Mouse (Mus musculus) embryonic facial prominence, embryonic 15.5 days (tissue): ENCODE data around the gene Ghitm. TPM values are rescaled to one million over a fixed set of nuclear protein-coding genes. Genes with fewer than 3 reads are reported as not detected.
A peak's percentile ranks its signal among the peaks of the same experiment; 100 is the strongest.

Experiments used
- ATAC-seq: fragments of 200-750 bp; cut with Nextera tagmentation; 2 replicates; pipeline ENCODE4 v1.8.0; 2017; ENCODE audit warnings: low read depth, moderate TSS enrichment; ENCODE audit not compliant: insufficient number of reproducible peaks, low FRiP score, low TSS enrichment
- H3K27ac ChIP-seq: fragments of 300-500 bp; sonication (generic); replicated peaks from 2 replicates; pipeline ENCODE4 v1.5.1; 2015; ENCODE audit warnings: mild to moderate bottlenecking, inconsistent platforms
- H3K27me3 ChIP-seq: fragments of 300-500 bp; sonication (generic); 2 replicates; pipeline ENCODE4 v1.6.1; 2015; ENCODE audit warnings: inconsistent platforms
- H3K36me3 ChIP-seq: fragments of 300-500 bp; sonication (generic); 2 replicates; pipeline ENCODE4 v1.6.1; 2015; ENCODE audit warnings: mild to moderate bottlenecking, inconsistent platforms
- H3K4me1 ChIP-seq: fragments of 300-500 bp; sonication (generic); 2 replicates; pipeline ENCODE4 v1.6.1; 2015; ENCODE audit warnings: inconsistent platforms
- H3K4me2 ChIP-seq: fragments of 300-500 bp; sonication (generic); replicated peaks from 2 replicates; pipeline ENCODE4 v1.6.1; 2015; ENCODE audit warnings: mild to moderate bottlenecking, inconsistent platforms
- H3K4me3 ChIP-seq: fragments of 300-500 bp; sonication (generic); replicated peaks from 2 replicates; pipeline ENCODE4 v1.5.1; 2015; ENCODE audit warnings: mild to moderate bottlenecking, inconsistent platforms
- H3K9ac ChIP-seq: fragments of 300-500 bp; sonication (generic); 2 replicates; pipeline ENCODE4 v1.6.1; 2015; ENCODE audit warnings: inconsistent platforms
- H3K9me3 ChIP-seq: fragments of 300-500 bp; sonication (generic); replicated peaks from 2 replicates; pipeline ENCODE4 v1.6.1; 2016; ENCODE audit warnings: inconsistent platforms
- WGBS: fragments of 180-500 bp; shearing (Covaris S2); methylation state at CpG from one replicate; pipeline ENCODE4 v1.1.7; 2015; 5-methylcytosine and 5-hydroxymethylcytosine counted together
- polyA plus RNA-seq: library from polyadenylated mRNA; unstranded; fragments of >200 nt; fragmentation: Nextera tagmentation; extraction: Ambion mirVana; gene quantifications from 2 replicates; pipeline ENCODE4 v1.2.1, GENCODE M21; 2015

Gene Ghitm
- polyA plus RNA-seq, 1 experiment from 2014 or later: 188 TPM

DNA sequence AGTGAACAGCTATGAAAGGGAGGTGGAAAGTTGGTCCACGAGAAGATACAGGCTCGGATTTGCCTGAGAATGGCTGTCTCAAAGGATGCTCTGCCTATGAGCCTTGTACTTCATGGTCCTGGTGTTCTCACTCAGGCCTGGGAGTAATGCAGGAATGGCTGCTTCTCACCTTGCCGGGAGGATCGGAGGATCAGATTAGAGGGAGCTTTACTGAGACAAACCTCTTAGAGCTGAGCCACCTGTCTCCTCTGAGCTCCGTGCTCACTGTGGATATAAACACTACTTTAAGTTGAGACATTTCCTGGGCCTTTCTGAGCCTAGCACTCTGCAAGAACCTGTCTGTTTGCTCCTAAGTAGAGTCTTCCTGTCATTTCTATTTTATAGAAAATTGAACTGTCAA, 33.5 kb downstream of the Ghitm start:
- WGBS: 63% methylated on average over 5 of the region's 5 CpGs
- H3K27ac ChIP-seq: no peak overlapping the region
- peaks cover 10% of the 10 kb centered on the region for H3K4me1 ChIP-seq
- H3K4me2 ChIP-seq: no peak overlapping the region
- peaks cover 32% of the 10 kb centered on the region for H3K27me3 ChIP-seq
- no peak overlapping the region for H3K4me3 ChIP-seq
- no peak overlapping the region for H3K9ac ChIP-seq
- H3K36me3 ChIP-seq: no peaks in the 10 kb centered on the region
- no peak for ATAC-seq
- no peaks in the 10 kb centered on the region for H3K9me3 ChIP-seq

DNA sequence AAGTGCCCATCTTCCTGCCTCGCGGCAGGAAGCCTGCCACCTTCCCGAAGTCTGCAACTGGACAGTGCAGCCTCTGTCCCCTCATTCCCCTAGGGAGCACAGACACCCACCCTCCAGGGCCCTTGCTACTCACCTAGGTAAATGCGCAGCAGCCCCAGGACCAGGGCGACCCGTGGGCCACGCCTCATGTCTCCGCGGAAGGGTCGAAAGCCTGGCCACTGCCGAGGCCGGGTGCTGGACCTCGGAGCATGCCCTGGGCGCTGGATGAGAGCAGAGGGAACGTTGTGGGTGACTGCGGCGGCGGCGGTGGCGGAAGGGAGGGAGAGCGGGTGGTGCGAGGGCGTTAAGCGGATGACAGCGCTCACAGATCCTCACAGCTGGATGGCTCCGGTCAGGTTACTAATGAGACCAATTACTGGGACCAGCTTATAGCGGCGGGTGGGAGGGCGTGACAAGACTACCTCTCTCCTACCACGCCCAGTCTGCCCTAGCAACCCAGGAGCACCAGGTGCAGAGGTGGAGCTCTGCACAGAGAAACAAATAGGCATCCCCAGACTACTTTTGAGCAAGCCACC, 37.0 kb downstream of the Ghitm start, which contains the start of gene Cdhr1:
TSS of gene Cdhr1 (minus strand) at position 392 of the 575 bp plus-strand sequence.
- under 1% methylated on average over 30 of the region's 30 CpGs for WGBS
- no peaks in the 10 kb centered on the region for H3K36me3 ChIP-seq
- peak within 1 kb of the TSS; percentile 34 for H3K4me3 ChIP-seq
- H3K27me3 ChIP-seq: peaks cover 32% of the 10 kb centered on the region
- H3K9me3 ChIP-seq: no peaks in the 10 kb centered on the region
- H3K4me1 ChIP-seq: peaks cover 10% of the 10 kb centered on the region
- H3K27ac ChIP-seq: no peak within 1 kb of the TSS
- ATAC-seq: peak; percentile 79
- H3K9ac ChIP-seq: no peak within 1 kb of the TSS
- H3K4me2 ChIP-seq: peak within 1 kb of the TSS; percentile 48

DNA sequence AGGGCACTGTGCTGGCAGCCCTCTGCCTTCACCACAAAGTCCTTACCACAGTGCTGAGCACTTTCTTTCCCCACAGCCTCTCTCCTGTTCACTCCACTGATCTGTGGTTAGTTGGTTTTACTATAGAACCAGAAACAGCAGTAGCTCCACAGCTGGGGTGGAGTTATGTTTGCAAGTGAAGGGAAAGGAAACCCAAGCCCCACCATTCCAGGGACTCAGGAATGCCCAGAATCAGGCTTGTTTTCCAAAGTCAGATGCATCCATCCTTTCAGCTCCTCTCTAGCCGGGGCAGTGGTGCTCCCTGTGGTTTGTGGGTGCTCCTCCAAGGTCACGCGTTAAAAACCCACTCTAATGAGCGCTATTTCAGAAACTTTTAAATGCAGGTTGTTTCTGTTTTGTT, 39.5 kb downstream of the Ghitm start:
- Histone ChIP-seq H3K4me1 (peaks cover 10% of the 10 kb centered on the region), H3K9ac (no peak overlapping the region), H3K9me3 (no peaks in the 10 kb centered on the region), H3K4me2 (no peak overlapping the region), H3K27ac (no peak overlapping the region), H3K36me3 (no peaks in the 10 kb centered on the region), H3K27me3 (peaks cover 28% of the 10 kb centered on the region), H3K4me3 (no peak overlapping the region)
- no peak for ATAC-seq
- 75% methylated on average over 4 of the region's 4 CpGs for WGBS

DNA sequence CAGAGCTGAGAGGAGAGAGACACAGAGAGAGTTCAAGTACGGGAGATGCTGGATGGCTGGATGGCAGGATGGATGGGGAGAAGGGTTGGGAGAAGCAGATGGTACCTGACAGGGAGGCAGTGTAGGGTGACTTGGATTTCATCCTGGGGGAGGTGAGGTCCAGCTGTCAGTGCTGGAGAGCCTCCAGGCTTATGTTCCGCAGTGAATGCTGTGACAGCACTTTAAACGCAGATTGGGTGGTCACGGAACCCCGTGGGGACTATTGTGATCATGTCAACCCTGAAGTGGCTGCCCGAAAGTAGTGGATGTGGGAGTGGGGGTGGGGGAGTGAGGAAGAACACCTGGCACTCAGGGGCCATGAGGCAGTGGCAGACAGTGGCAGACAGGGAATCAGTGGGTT, 40.6 kb downstream of the Ghitm start:
- Histone ChIP-seq H3K27me3 (peaks cover 28% of the 10 kb centered on the region), H3K27ac (no peak overlapping the region), H3K9me3 (no peaks in the 10 kb centered on the region), H3K4me3 (no peak overlapping the region), H3K9ac (no peak overlapping the region), H3K36me3 (no peaks in the 10 kb centered on the region), H3K4me1 (peaks cover 10% of the 10 kb centered on the region), H3K4me2 (no peak overlapping the region)
- whole genome bisulfite sequencing: 75% methylated on average over 6 of the region's 6 CpGs
- no peak for ATAC-seq

DNA sequence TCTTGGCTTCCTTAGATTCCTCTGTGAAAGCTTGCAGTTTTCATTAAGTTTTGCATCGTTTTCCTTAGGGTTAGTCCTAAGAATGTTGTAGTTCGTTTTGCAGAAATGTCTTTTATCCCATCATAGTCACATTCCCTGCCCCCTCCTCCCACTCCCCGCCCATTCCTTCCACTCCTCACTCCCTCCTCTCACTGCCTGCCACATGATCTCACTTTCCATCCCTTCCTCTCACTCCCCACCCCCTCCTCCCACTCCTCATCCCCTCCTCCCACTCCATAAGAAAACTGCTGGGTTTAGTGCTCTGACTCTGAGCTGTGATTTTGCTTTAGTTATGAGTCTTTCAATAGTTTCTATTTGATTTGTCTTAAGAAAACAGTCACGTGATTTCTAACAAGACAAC, 51.3 kb downstream of the Ghitm start:
- Histone ChIP-seq H3K4me3 (no peak overlapping the region), H3K27ac (no peak overlapping the region), H3K4me2 (no peak overlapping the region), H3K9ac (no peak overlapping the region), H3K36me3 (no peaks in the 10 kb centered on the region), H3K27me3 (no peaks in the 10 kb centered on the region), H3K9me3 (no peaks in the 10 kb centered on the region), H3K4me1 (no peaks in the 10 kb centered on the region)
- no peak for ATAC-seq
- WGBS: 28% methylated on average over 4 of the region's 4 CpGs

DNA sequence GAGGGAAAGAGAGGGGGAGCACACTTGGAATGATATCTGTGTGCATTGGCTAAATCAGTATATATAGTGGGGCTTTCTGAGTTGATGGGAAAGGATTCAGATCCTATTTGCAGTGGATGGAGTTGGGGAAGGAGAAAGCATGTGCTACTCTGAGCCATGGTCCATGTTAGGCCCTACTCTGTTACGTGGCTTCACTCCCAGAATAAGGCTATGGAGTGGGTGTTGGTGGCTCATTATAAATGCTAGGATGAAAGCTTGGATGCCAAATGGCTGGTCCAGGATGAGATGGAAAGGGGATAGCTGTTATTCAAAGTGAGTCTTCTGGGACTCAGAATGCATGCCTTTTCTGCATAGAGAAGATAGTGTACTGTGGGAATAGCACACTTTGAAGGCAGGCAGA, 54.3 kb downstream of the Ghitm start:
- no peaks in the 10 kb centered on the region for H3K9me3 ChIP-seq
- H3K9ac ChIP-seq: no peak overlapping the region
- no peaks in the 10 kb centered on the region for H3K36me3 ChIP-seq
- 79% methylated on average over 1 of the region's 1 CpGs for WGBS
- H3K4me3 ChIP-seq: no peak overlapping the region
- no peak for ATAC-seq
- no peak overlapping the region for H3K4me2 ChIP-seq
- H3K27ac ChIP-seq: no peak overlapping the region
- H3K4me1 ChIP-seq: no peaks in the 10 kb centered on the region
- H3K27me3 ChIP-seq: no peaks in the 10 kb centered on the region

Other genes with a start within 250 kb of the Ghitm start
- 45.1 and 51.3 TPM in 2 replicates for gene Ccser2, start 166.5 kb downstream of the Ghitm start, polyA plus RNA-seq
- gene Rgr, start 86.3 kb downstream of the Ghitm start, polyA plus RNA-seq: 0.56 and 0.74 TPM in 2 replicates
- gene Lrit1, start 80.4 kb downstream of the Ghitm start, polyA plus RNA-seq: not detected in 2 replicates
- gene Lrit2, start 67.3 kb downstream of the Ghitm start, polyA plus RNA-seq: not detected in 2 replicates
- 2.7 and 3.0 TPM in 2 replicates for gene Cdhr1, start 36.9 kb downstream of the Ghitm start, polyA plus RNA-seq
- 28.4 and 28.6 TPM in 2 replicates for gene 2610528A11Rik, start 21.2 kb downstream of the Ghitm start, polyA plus RNA-seq